ENCODE assay signal across 8 mouse cellular contexts in the genomic region with DNA sequence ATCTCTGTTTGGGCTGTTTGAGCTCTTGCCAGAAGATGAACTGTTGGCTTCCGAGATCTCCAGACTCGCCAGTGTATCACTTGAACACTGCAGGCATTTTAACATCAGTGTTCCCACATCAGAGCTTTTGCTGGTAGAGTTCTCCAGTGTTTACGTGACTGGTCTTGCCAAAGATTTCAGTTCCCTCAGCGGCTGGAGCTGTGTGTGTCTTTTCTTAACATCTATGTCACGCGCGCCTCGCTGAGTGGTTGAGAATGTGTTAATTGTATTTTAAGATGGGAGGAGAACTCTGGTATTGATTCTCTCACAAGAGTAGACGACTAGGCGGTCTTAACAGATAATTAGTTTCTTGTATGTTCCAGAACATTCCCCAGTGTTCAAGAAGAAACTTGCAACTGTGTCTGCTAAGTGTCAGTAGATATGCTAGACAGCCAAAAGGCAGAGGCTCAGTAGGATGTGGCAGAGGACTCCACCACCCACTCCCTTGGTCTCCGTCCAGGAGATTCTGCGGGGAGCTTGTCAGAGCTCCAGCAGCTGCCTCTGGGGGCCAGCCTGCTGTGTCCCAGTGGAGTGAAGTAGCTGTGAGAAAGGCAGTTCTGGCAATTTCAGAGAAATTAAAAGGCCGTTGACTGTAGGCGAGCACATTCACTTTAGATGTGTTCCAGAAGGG. TPM values are rescaled to one million over a fixed set of nuclear protein-coding genes. Genes with fewer than 3 reads are reported as not detected.
DNase-seq lines count a peak whose midpoint lies in the region; ATAC-seq and TF ChIP-seq lines count a peak whose summit lies in the region.

No protein-coding gene starts in this region.

- H3K36me3 ChIP-seq in MEL (ENCODE audit: control insufficient read depth in 1 of 2, insufficient read depth in 2 of 2, low read length in 2 of 2): peaks cover 11 to 44% of the 10 kb centered on the region in 2 experiments; a peak in 3 of 4 replicates
- peaks cover 5% of the 10 kb centered on the region; the same call in 1 of the 2 replicates for H3K36me3 ChIP-seq in intestine, embryonic 16.5 days (ENCODE audit: control insufficient read depth, insufficient read depth, low read length)

- H3K27ac ChIP-seq in MEL (ENCODE audit: control insufficient read depth, low read depth, low read length): 0 out of 2 replicates have a peak overlapping the region, but pooled peaks have one; percentile 6
- peak overlapping the region; percentile 87 for H3K27ac ChIP-seq in intestine, embryonic 16.5 days (ENCODE audit: low read length)
- H3K27ac ChIP-seq in olfactory bulb, adult 2 months (ENCODE audit: insufficient read depth, low read depth, low read length): peak overlapping the region; percentile 57

- no peaks in the 10 kb centered on the region for H3K9me3 ChIP-seq in MEL (replicated peaks; ENCODE audit: insufficient read depth, low read length)
- H3K9me3 ChIP-seq in intestine, embryonic 16.5 days (ENCODE audit: control insufficient read depth, low read length): 0 out of 2 replicates have a peak, but pooled peaks cover 4% of the 10 kb centered on the region

- peak in 1 of 2 experiments; percentile 9; a peak in 1 of 4 replicates for TF ChIP-seq EP300 in MEL (IDR thresholded peaks at IDR 0.05; ENCODE audit: low read depth in 1 of 2, low read length in 2 of 2)

- peak; percentile 35 for DNase-seq in MEL (ENCODE audit: low read depth, low spot score)
- DNase-seq in brain, embryonic 14.5 days (ENCODE audit: low read depth): peak; percentile 79
- DNase-seq in gastrocnemius, postnatal 36 days: peak; percentile 50 to 55
- peak; percentile 40 for DNase-seq in left cerebral cortex, postnatal 4 days
- no peak for DNase-seq in spleen, postnatal 14 days (ENCODE audit: low spot score in 2 of 2)

- intact Hi-C loops in gastrocnemius, postnatal 36 days (cut with DNase I): loop anchor here (2.0 kb wide), 2 partner anchors 29 to 227 kb away; partner anchors contain the start of gene Ryk
- intact Hi-C loops in left cerebral cortex, postnatal 4 days (cut with DNase I): loop anchor here (10.0 kb wide), 1 partner anchor 139 kb away; no protein-coding TSS in a partner anchor

- no peak overlapping the region for H3K4me3 ChIP-seq in MEL (ENCODE audit: control insufficient read depth in 1 of 2, insufficient read depth in 1 of 2, low read depth in 2 of 2, low read length in 2 of 2)
- no peak overlapping the region for H3K4me3 ChIP-seq in intestine, embryonic 16.5 days (ENCODE audit: low read length)
- no peak overlapping the region for H3K4me3 ChIP-seq in olfactory bulb, adult 2 months (ENCODE audit: insufficient read depth, low read depth, low read length)

- H3K4me1 ChIP-seq in MEL (ENCODE audit: control insufficient read depth in 1 of 2, insufficient read depth in 2 of 2, low read length in 2 of 2): peaks cover 9 to 42% of the 10 kb centered on the region in 2 experiments
- peaks cover 59% of the 10 kb centered on the region for H3K4me1 ChIP-seq in intestine, embryonic 16.5 days (ENCODE audit: control insufficient read depth, insufficient read depth, low read length)
- H3K4me1 ChIP-seq in olfactory bulb, adult 2 months (ENCODE audit: control insufficient read depth, insufficient read depth, low read length): peaks cover 35% of the 10 kb centered on the region

- H3K79me2 ChIP-seq in MEL (ENCODE audit: control insufficient read depth, insufficient read depth, low read length, poor library complexity): peaks cover 5% of the 10 kb centered on the region; the same call in 1 of the 2 replicates

- no peak for TF ChIP-seq CTCF in MEL (IDR thresholded peaks at IDR 0.05 in 2 of 3, conservative IDR thresholded peaks at IDR 0.05 in 1 of 3; ENCODE audit: control insufficient read depth in 1 of 3, insufficient read depth in 1 of 3, low read depth in 2 of 3, low read length in 3 of 3, poor library complexity in 1 of 3, severe bottlenecking in 1 of 3)
- TF ChIP-seq CTCF in brain, embryonic 14.5 days (IDR thresholded peaks at IDR 0.05; ENCODE audit: borderline replicate concordance, extremely low read depth, insufficient read depth, insufficient read length): no peak
- no peak for TF ChIP-seq CTCF in olfactory bulb, adult 2 months (IDR thresholded peaks at IDR 0.05; ENCODE audit: insufficient read depth, low read depth, low read length)

- peak overlapping the region; percentile 21; the same call in 1 of the 2 replicates for H3K4me2 ChIP-seq in intestine, embryonic 16.5 days (ENCODE audit: low read depth, low read length)

- no peak for TF ChIP-seq POLR2A in MEL (IDR thresholded peaks at IDR 0.05; ENCODE audit: control insufficient read depth in 1 of 2, insufficient read depth in 1 of 2, low read depth in 1 of 2, low read length in 2 of 2, poor library complexity in 1 of 2)
- TF ChIP-seq POLR2A in brain, embryonic 14.5 days (IDR thresholded peaks at IDR 0.05; ENCODE audit: borderline replicate concordance, extremely low read depth, insufficient read depth, insufficient read length, poor library complexity, severe bottlenecking): no peak
- TF ChIP-seq POLR2A in olfactory bulb, adult 2 months (IDR thresholded peaks at IDR 0.05; ENCODE audit: insufficient read depth, low read depth, low read length): no peak

- ATAC-seq in intestine, embryonic 16.5 days: peak; percentile 57
- ATAC-seq in CD4-positive, CD25-positive, alpha-beta regulatory T cell, adult 4 months: no peak

- 36% methylated on average over 14 of the region's 14 CpGs for WGBS in intestine, embryonic 16.5 days
- 12% methylated on average over 14 of the region's 14 CpGs for WGBS in olfactory bulb, adult 2 months

- no peak for TF ChIP-seq RAD21 in MEL (IDR thresholded peaks at IDR 0.05; ENCODE audit: low read depth, low read length)

- H3K9ac ChIP-seq in MEL (ENCODE audit: control insufficient read depth, low read depth, low read length, poor library complexity, severe bottlenecking): no peak overlapping the region
- H3K9ac ChIP-seq in intestine, embryonic 16.5 days (ENCODE audit: low read depth, low read length): no peak overlapping the region

- no peaks in the 10 kb centered on the region for H3K27me3 ChIP-seq in MEL (ENCODE audit: control insufficient read depth in 1 of 2, insufficient read depth in 2 of 2, low read length in 2 of 2)
- H3K27me3 ChIP-seq in intestine, embryonic 16.5 days (replicated peaks; ENCODE audit: control insufficient read depth, insufficient read depth, low read length): no peaks in the 10 kb centered on the region

TF ChIP-seq in MEL, 35 proteins besides CTCF, POLR2A, EP300 and RAD21:
- TF ChIP-seq ZKSCAN1 (IDR thresholded peaks at IDR 0.05; ENCODE audit: low read depth, low read length) (no peak), CHD1 (IDR thresholded peaks at IDR 0.05; ENCODE audit: low read depth, low read length) (no peak), SMC3 (IDR thresholded peaks at IDR 0.05; ENCODE audit: low read depth, low read length) (no peak), TBP (IDR thresholded peaks at IDR 0.05; ENCODE audit: low read depth, low read length) (no peak), MXI1 (IDR thresholded peaks at IDR 0.05; ENCODE audit: low read depth, low read length) (no peak), ZC3H11A (IDR thresholded peaks at IDR 0.05; ENCODE audit: low read depth, low read length) (no peak), HCFC1 (IDR thresholded peaks at IDR 0.05; ENCODE audit: low read depth, low read length) (no peak), JUND (IDR thresholded peaks at IDR 0.05; ENCODE audit: low read depth, low read length) (no peak), ELF1 (IDR thresholded peaks at IDR 0.05; ENCODE audit: low read depth, low read length) (no peak), ZNF384 (IDR thresholded peaks at IDR 0.05; ENCODE audit: low read depth, low read length) (no peak), CHD2 (IDR thresholded peaks at IDR 0.05; ENCODE audit: low read length) (no peak), TAL1 (IDR thresholded peaks at IDR 0.05; ENCODE audit: low read length) (no peak), ZMIZ1 (IDR thresholded peaks at IDR 0.05; ENCODE audit: low read depth, low read length) (no peak), MEF2A (IDR thresholded peaks at IDR 0.05; ENCODE audit: extremely low read depth, insufficient replicate concordance, low read depth, low read length, poor library complexity, severe bottlenecking) (no peak), BHLHE40 (IDR thresholded peaks at IDR 0.05; ENCODE audit: borderline replicate concordance, low read depth, low read length) (no peak), POLR2AphosphoS5 (IDR thresholded peaks at IDR 0.05; ENCODE audit: borderline replicate concordance, low read depth, low read length) (no peak), NRF1 (IDR thresholded peaks at IDR 0.05; ENCODE audit: insufficient read depth, low read depth, low read length, poor library complexity, severe bottlenecking) (no peak), NELFE (IDR thresholded peaks at IDR 0.05; ENCODE audit: low read depth, low read length) (no peak)
TF ChIP-seq in MEL: peak in this region for 0.

RNA-seq across cellular contexts. Expression of gene Ryk, which starts 29.3 kb away (rescaled TPM):
- 43.8 and 46.0 TPM in 2 replicates for total RNA-seq in MEL (2012; rRNA removed)
- 10 to 100 TPM; 46.4 to 47.3 TPM for polyA plus RNA-seq in MEL (2012; ENCODE audit: insufficient read depth in 1 of 2, insufficient read length in 2 of 2, low read depth in 1 of 2, low replicate concordance in 2 of 2, missing spikeins in 1 of 2)
- 50.4 and 53.0 TPM in 2 replicates for polyA plus RNA-seq in brain, embryonic 14.5 days (2012; rRNA removed)
- 10 to 100 TPM; 40.7 to 46.7 TPM for total RNA-seq in gastrocnemius, postnatal 36 days (2021)
- polyA plus RNA-seq in intestine, embryonic 16.5 days (2015; fragmentation: Nextera tagmentation; extraction: Ambion mirVana): 13.5 and 14.4 TPM in 2 replicates
- total RNA-seq in left cerebral cortex, postnatal 4 days (2021): 10 to 100 TPM; 50.7 to 54.5 TPM
- not detected in 2 replicates for polyA plus RNA-seq in olfactory bulb, adult 2 months (2012; ENCODE audit: insufficient read depth, insufficient read length, low replicate concordance, missing spikeins)
- 1 to 10 TPM; 1.2 to 2.0 TPM for polyA plus RNA-seq in CD4-positive, CD25-positive, alpha-beta regulatory T cell, adult 4 months (2017; shearing (Covaris generic))

Comparison
In these comparisons a context has a peak if more than half of its experiments do, and no peak if none do; other contexts are left out.
1. DNase-seq: peak in MEL (single experiment), brain, embryonic 14.5 days (single experiment), gastrocnemius, postnatal 36 days (2 of 2) and left cerebral cortex, postnatal 4 days (single experiment); none in spleen, postnatal 14 days (0 of 2).
2. H3K27ac ChIP-seq: peak in every context shown above with its lines; median percentile 87 in intestine, embryonic 16.5 days; 57 in olfactory bulb, adult 2 months; 6 in MEL.